Mouse (Mus musculus): Measurements from ENCODE around the gene Itga5. TPM values are rescaled to one million over a fixed set of nuclear protein-coding genes. Genes with fewer than 3 reads are reported as not detected.

Gene Itga5
- total RNA-seq, 2 experiments from 2014 or later = 3.4 to 5.8 TPM

DNA sequence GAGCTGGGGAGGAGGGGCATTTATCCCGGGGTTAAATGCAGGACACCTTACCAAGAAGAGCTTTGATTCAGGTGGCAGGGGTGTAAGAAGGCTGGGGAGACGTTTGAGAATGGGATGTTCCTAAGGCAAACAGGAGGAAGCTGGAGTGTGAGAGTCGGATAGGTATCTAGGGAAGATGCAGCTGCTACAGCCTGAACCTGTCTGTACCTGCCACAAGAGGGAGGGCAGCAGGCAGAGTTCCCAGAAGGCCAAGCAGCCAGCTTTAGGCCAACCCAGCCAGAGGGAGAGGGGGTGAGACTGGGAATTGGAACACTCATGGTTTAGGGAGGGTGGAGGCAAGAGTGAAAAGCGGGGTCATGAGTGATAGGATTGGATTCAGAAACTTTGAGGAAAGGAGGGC is 25.8 kb downstream of the Itga5 start:
- no peak for DNase-seq (ENCODE audit: low spot score in 2 of 2)

DNA sequence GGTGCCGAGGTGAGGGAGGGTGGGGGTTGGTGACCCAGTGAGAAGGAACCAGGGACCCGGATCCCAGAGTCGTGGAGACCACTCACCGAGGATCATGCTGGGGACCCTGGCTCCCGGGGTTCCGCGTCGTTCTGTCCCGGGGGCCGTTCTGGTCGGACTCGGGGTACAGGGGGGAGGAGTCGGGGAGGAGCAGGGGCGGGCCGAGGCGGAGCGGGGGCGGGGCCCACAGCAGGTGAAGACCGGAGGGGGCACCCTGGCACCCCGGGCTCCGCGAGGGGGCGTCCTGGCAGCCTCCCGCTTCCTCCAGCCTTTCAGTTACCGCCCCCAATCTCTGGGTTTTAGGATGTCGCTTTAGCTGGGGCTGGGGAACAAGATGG is 26.6 kb downstream of the Itga5 start, which contains the start of gene Zfp385a:
Gene Zfp385a, minus strand, starts transcription at position 133 of the 377 bp plus-strand sequence.
- DNase-seq (ENCODE audit: low spot score in 2 of 2) = peak in 1 of 2 experiments; percentile 45

DNA sequence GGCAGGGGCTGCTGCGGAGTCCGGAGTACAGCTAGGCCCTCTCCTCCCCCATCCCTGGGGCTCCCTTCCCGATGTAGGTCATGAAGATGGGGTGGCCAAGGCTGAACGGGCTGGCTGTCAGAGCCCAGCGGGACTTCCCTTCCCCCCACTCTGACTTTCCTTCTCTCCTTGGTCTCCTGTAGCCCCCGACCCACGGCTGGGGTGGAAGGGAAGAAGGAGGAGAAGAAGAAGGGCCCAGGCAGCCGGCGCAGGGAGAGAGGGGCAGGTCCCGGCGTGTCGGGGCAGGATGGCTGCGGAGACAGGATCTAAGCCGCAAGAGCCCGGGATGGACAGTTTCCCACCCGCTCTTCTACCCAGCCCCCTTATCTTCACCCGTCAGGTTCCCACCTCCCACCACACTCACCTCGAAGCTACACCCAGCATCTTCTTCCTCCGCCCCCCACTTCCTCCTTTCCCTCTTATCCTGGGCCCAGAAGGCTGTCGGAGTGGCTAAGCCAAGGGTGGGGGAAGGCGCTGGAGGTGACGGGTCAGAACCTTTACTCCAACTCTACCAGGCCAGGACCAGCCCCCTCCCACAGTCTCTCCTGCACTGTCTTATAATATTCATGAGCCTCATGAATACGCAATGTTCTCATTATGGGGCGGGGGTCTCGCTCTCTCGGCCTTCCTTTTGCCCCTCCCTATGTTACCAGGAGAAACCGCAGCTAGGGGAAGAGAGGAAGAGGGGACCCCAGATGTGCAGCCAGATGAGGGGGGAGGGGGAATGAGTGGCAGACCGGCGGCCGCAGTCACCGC is 27.2 kb downstream of the Itga5 start:
- no peak for DNase-seq (ENCODE audit: low spot score in 2 of 2)

DNA sequence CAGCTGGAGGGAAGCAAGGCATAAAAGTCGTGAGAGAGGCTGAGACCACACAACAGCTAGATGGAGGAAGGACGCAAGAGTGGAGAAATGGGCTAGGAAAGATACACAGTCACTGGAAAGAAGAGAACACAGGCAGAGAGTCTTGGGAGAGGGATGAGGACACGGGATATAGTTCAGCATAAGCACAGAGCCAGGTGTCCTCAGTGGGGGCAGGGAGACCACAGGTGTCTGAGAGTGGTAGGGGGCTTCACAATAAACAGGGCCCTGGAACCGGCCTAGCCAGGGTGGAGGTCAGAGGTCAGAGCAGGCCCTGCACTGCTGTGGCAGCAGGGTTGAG is 27.8 kb downstream of the Itga5 start:
- DNase-seq (ENCODE audit: low spot score in 2 of 2) = no peak

DNA sequence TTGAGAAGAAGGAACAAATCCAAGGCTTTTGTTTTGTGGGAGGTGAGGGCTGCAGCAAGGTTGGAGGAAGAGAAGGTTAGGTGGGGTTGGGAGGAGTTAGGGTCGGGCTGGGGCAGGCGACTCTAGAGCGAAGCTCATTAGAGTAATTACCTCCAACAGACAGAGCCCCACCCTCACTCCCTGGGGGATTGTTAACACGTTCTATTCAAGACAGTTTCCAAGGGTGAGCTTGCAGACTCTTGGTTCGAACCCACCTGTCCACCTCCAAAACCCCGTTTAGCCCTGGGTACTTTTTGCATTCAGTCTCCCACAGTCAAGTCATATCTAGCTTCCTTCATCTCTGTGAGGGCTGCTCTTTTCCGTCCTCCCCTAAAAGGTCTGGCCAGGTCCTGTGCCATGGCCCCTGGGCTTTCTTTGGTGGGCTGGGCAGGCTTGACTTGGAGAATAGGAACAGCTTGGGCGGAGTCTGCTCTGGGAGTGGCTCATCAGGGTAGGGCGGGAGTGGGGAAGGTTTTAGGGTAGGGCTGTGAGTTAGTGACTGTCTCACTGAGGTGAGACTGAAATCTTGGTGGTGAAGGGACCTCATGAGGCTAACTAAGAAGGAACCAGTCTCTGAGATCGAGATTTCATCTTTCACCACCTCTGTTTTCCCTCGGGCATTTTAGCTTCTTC is 29.4 kb downstream of the Itga5 start:
- DNase-seq (ENCODE audit: low spot score in 2 of 2) = no peak

DNA sequence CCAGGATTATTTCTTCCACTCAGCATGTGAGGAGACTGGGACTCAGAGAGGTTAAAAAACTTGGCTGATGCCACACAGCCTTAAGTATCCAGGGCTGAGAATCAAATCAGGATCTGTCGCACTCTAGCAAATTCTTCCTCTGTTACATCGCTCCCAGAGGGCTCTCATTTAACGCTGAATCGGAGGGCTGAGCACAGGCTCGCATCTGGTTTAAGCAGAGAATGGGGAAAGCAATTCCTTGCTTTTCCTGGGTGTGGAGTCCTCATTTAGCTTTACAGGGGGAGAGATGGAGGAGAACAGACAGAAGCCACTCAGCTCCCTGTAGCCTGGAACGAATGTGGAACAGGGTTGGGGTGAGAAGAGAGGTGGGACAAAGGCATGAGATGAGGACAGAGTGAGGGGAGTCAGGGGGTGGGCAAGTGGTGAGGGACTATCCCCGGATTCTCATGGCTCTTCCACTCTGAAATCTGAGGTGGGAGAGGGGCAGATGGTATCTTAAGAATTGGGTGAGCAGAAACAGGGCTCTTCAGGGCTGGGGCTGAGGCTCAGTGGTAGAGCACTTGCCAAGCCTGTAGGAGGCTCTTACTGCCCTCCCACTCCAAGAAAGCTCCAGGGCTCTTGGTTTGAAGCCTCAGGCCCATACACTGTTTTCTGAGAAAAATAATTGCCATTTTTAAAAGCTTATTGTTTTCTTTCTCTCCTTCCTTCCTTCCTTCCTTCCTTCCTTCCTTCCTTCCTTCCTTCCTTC is 30.9 kb downstream of the Itga5 start:
- DNase-seq (ENCODE audit: low spot score in 2 of 2) = no peak

DNA sequence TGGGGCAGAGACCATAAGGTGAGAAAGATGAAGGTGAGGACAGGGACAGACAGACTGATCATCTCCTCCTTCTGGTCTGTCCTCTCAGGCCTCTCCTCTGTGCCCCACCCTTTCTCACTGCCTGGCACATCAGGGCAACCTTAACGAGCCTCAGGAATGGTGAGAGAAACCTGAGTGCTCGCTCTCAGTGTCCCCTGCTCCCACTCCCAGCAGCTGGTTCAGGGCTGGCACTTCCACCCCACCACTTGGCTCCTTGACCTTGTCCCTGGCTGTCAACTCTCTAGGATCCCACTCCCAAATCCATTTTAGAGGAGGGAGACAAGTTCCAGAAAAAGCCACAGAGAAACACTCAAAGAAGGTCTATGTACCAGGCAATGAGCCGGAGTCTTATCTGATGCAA is 31.5 kb downstream of the Itga5 start:
- DNase-seq (ENCODE audit: low spot score in 2 of 2) = no peak

DNA sequence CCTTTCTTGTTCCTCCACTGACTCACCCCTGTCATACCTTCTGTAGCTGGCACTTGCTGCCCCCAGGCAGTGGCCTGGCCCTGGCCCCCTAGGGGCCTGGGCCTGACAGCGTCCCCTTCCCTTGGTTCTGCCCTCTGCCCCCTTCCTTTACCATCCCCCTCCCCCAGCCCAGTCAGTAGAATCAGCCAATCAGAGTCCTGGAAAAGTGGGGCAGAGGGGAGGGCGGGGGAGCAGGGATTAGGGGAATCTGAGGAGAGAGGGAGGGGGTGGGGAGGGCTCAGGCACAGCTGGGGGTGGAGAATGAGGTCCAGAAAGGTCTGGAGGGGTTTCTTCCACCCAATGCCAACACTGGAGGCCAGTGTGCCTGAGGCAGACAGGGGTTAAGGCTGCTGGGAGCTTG is 32.4 kb downstream of the Itga5 start:
- DNase-seq (ENCODE audit: low spot score in 2 of 2) = no peak

DNA sequence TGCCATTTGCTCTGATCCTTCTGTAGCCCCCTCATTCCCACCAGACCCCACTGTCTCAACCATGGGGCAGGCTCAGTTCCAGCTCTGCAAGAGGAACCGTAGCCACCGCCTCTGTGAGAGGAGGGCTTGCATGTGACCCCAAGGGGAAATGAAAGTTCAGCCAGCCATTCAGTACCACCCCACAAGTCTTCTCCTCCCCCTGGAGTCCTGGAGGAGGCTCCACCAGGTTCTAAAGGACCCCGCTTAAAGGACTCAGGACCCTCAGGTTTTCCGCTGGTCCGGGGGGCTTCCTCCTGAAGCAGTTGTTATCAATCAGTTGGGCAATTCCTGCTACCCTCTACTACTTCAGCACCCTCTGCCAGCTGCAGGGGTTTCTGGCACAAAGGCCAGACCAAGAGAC is 32.8 kb downstream of the Itga5 start:
- no peak for DNase-seq (ENCODE audit: low spot score in 2 of 2)

DNA sequence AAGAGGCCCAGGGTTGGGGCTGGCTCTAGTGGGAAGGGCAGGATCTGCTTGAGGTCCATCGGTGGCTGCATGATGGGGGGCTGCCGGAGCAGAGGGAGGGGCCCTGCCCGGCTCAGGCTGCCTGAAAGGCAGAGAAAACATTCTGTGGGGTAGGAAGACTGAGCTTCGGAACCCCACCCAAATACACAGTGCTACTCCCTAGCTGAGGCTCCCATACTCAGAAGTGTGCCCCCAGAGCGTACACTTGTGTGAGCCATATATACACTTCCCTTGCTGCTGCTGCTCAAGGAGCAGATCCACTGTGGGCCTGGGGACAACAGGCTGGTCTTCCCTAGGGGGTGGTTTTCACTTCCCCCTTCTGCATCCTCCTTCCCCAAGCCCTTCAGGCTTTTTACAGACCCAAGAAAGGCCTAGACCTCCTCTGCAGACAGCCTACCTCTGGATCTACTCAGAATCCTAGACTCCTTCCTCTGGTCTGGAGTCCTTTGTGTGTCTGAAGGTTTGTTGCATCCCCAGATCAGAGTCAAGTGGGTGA is 33.4 kb downstream of the Itga5 start:
- DNase-seq (ENCODE audit: low spot score in 2 of 2) = no peak

DNA sequence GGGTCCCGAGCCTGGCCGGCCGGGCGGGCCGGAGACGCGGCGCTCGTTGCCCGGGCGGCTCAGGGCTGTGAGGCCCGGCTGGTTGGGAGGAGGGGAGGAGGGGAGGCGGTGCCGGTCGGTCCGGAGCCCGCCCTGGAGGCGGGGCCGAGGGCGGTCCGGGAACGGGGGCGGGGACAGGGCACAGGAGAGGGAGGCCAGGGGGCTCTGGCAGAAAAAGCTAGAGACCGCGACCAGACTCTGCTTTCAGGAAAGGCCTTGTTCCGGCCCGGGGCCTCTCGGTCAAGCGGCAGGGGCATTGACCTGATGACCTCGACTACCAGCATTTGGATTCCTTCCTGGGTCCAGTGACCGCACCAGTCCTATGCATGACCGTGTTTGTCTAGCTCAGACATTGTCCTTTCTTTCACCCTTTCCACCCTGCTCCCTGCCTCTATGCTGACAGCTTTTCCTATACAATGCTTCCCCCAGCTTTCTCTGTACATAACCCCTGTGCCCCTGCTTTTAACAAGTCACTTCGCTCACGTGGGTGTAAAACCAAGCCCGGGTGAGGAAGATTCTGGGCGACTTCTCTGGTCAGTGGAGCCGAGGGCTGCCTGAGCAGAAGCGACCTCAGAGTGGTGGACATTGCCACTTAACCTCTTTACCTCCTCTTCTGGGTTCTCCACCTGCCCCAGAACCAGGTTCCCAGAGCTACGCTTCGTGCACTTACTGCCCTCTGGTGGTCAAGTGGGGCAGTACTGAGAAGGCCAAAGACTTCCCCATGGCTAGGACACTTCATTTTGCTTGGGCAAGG is 42.9 kb downstream of the Itga5 start:
- peak; percentile 76 to 84 for DNase-seq (ENCODE audit: low spot score in 2 of 2)

DNA sequence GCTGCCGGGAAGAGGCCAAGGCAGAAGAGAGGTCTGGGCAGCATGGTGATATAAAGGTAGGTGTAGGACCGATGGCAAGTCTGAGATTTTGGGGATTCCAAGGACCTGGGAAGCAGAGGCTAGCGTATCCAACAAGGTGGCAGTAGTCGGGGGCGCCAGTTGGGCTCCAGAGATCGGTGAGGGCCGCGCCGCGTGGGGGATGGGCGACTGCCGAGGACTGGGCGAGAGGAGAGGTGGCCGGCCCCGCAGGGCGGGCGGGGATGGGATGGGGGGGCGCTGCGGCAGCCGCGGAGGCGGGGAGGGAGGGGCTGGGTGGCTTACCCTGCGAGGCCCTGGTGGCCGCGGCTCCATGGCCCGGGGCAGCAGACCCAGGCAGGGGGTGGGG is 43.5 kb downstream of the Itga5 start:
- DNase-seq (ENCODE audit: low spot score in 2 of 2) = no peak

DNA sequence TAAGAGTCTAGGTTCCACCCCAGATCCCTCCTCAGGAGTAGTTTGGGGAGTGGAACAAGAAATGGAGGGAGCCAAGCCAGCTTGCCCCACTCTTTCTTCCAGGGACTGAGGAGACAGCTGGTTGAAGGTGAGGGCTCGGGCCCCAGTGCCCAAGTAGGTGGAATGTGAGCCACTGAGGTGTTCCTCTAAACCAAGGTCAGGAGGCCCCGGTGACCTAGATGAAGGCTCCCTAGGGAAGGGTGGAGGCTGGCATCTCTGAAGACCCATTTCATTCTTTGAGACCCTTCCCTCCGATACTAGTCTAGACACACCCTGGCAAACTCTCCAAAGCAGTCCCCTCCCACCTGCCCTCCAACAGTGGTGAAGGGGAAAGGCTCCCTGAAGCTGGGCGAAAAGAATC is 44.2 kb downstream of the Itga5 start:
- DNase-seq (ENCODE audit: low spot score in 2 of 2) = no peak

DNA sequence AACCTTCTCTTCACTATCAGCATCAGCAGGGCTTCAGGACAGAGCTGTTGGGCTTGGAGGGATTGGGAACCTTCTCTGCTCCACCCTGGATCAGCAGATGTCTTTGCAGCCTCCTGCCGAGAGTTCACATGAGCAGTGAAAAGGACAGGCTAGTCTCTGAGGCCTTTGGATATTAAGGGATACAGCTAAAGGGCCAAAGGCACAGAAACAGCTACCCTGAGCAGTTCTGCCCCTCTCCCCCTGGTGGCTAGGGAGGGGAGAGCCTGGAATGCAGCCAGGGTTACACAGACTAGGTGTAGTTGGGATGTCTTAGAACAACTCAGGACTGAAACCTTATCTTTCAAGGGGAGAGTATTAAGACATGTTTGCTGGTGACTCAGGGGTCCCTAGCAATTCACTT is 45.5 kb downstream of the Itga5 start:
- DNase-seq (ENCODE audit: low spot score in 2 of 2) = no peak

DNA sequence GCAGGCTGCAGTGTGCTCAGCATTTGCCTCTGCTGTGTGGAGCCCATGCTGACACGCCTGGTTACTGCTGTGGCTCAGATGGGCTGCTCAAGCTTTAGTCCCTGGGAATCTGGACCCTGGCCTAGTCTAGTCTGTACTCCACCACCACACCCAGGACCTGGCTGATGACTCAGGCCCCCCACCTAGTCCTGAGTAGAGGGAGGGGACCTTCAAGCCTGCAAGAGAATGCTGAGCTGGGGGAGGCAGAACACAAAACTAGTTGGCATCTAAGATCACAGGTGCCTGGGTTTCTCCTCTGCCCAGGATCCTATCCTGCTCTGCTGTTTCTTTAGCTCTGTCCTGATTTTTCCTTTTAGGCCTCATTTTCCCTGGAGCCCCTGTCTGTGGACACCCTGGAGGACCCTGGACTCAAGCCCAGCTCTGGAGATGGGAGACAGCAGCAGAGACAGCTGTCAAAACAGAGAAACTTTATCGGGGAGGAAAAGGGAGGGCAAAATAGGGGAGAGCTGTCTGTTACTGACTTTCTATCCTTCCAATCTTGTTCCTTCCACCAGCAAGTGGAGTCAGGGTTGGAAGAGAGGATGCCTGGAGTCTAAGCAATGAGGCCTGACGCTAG is 48.3 kb downstream of the Itga5 start:
- no peak for DNase-seq (ENCODE audit: low spot score in 2 of 2)

DNA sequence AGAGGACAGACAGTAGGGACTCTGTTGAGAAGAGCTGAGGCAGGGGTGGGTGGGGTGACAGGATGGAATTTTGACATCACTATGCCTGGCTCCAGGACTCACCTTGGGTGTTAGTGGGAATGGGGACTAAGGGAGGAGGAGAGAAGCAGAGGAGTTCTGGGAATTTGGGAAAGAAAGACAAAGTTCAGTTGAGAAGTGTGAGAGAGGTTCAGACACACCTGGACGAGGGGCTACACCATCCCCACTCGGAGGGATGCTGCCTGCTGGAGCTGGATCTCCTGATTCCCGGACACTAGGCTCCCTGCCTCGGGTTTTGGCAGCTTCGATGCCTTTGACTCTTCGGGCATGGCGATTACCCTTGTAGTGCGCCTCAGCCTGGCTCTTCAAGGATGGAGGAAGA is 48.8 kb downstream of the Itga5 start:
- no peak for DNase-seq (ENCODE audit: low spot score in 2 of 2)

DNA sequence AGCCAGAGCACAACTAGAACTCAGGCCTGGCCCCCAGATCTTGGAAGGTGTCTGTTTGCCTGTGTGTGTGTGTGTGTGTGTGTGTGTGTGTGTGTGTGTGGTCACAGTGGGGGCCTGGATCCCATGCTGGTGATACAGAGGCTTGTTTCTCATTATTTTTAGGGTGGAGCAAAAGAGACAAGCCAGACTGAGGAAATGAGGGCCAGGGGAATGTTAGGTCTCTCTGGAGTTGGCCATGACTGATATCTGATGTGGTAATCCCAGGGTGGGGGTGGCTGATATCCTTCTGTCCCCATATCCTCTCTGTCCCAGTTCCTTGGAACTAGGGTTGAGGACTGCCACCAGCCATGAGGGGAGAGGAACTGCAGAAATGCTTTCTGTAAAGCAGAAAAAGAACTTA is 49.4 kb downstream of the Itga5 start:
- DNase-seq (ENCODE audit: low spot score in 2 of 2) = no peak

DNA sequence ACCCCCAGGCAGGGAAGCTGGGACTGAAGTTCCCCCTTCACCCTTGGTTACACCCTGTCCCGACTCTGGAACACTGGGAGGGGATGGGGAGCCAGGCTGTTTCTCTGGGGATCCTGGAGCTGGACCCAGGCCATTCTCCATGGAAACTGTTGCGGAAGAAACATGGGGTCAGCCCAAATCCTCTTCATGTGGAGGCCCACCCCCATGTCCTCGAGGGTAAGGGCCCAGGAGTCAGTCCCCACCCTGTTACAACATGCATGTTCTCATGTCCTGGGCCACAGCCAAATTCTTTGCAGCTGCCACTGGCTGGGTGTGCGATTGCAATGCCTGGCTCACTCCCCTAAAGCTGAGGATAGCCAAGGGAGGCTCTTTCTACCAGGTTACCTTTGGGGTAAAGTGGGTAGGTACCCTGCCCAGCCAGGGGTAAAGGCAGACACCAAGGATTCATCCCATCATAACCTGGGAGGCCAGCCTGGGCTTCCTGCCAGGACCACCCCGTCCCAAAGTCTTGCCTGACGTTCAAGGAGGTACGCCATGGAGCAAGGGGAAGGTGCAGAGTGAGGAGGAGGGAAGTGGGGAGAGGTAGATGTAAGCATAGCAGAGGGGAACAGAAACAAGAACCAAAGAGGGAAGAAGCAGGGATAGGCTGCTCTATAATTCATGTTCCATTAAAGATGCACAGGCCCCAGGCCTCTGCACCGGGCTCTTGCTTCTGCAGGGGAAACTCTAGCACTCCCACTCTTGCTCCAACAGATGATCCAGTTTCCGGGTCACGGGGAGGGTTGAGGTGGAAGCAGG is 50.4 kb downstream of the Itga5 start:
- no peak for DNase-seq (ENCODE audit: low spot score in 2 of 2)

DNA sequence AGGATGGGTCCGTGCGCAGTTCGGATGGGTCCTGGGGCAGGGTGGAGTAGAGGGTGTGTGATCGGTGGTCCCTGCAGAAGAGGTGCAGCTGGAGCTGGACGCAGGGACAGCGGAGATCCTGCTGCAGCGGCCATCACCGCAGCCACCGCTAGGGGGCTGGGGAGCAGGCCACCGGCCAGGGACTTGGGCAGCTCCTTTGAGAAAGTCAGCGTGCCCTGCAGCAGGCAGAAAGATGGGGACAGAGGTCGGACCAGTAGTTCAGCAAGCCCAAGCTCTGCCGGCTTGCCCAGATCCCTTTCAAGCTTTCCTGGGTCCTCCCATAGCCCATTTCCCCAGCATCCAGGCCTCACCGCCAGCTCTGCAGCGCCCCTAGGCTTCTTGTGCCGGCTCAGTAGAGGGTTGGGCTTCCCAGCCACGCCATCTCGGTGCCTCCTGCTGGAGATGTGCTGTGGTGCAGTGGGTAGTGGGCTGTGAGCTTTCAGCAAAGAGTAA is 51.5 kb downstream of the Itga5 start:
- peak in 1 of 2 experiments; percentile 66 for DNase-seq (ENCODE audit: low spot score in 2 of 2)

DNA sequence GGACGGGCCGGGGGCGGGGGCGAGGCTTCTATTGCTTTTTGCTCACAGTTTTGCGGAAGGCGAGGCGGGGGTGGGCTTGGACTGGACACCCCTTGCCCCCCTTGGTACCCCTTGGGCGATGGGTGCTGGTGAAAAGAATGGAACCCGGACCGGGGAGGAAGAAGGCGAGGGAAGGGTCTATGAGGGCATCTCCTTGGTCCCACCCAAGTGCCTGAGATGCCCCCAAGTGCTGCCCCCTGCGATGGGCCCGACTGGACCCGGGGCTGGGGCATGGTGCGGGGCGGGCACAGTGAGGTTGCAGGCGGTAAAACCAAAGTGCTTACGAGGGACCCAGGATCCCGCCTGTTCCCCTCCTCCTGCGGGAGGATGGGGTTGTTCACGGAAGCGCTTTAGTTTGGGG is 52.4 kb downstream of the Itga5 start:
- no peak for DNase-seq (ENCODE audit: low spot score in 2 of 2)
